Comparison of ENCODE assay signal across 27 mouse cellular contexts in the genomic region with DNA sequence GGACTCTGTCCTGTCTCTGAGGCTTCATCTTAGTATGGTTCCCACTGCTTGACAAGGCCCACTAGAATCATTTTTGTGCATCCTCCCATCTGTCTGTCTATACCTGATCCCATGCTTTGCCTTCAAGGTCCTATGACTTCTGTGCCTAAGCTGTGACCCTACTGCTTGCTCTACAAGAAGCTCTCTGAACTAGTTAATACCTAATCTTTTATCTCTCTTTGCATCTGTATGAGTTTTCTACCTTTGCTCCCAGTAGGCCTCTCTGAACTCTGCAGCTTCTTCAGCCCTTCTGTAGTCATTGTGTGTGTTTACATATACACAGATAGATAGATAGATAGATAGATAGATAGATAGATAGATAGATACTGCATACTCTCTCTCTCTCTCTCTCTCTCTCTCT.
DNase-seq lines count a peak whose midpoint lies in the region; ATAC-seq and TF ChIP-seq lines count a peak whose summit lies in the region.
"Had no signal": no experiment of that assay in that cellular context is flagged by ENCODE, and none has a peak within 500 bp of the region (broad histone marks: within the 10 kb centered on the region; RNA-seq: fewer than 3 reads in every experiment).

No protein-coding gene starts in this region.

- peak; percentile 12 for DNase-seq in liver, adult 2 months (ENCODE audit: extremely low read depth, low read depth, low spot score)
- DNase-seq in liver, embryonic 11.5 days (ENCODE audit: low spot score), result no peak
- no peak for DNase-seq in gastrocnemius, postnatal 25 days
- no peak for DNase-seq in right cerebral cortex, postnatal 25 days
- DNase-seq in hindbrain, postnatal 0 days (ENCODE audit: low spot score), result no peak
- DNase-seq: adrenal gland, postnatal 10 days; adrenal gland, postnatal 36 days; B cell, adult 2 months; cerebellum, adult 2 months; cerebellum, adult 9-11 months; cerebellum, postnatal 25 days; forebrain, postnatal 0 days; gastrocnemius, adult 2 months; gastrocnemius, postnatal 14 days; heart, adult 2 months; heart, postnatal 14 days had no signal

- no peak overlapping the region for H3K4me2 ChIP-seq in liver, embryonic 11.5 days
- H3K4me2 ChIP-seq in intestine, embryonic 16.5 days (ENCODE audit: low read depth, low read length), result no peak overlapping the region
- no peak overlapping the region for H3K4me2 ChIP-seq in liver, embryonic 16.5 days (ENCODE audit: low read depth, low read length)
- H3K4me2 ChIP-seq in hindbrain, postnatal 0 days (ENCODE audit: low read depth, low read length), result no peak overlapping the region
- H3K4me2 ChIP-seq: embryonic facial prominence, embryonic 12.5 days; embryonic facial prominence, embryonic 15.5 days; heart, embryonic 13.5 days; hindbrain, embryonic 14.5 days had no signal

- no peak overlapping the region for H3K27ac ChIP-seq in liver, adult 2 months (replicated peaks; ENCODE audit: insufficient read depth, low read depth, low read length)
- no peak overlapping the region for H3K27ac ChIP-seq in liver, embryonic 11.5 days (ENCODE audit: low read depth, low read length)
- no peak overlapping the region; the same call in 1 of the 2 replicates for H3K27ac ChIP-seq in intestine, embryonic 16.5 days (ENCODE audit: low read length)
- H3K27ac ChIP-seq in liver, embryonic 16.5 days (ENCODE audit: low read length), result 0 out of 2 replicates have a peak overlapping the region, but pooled peaks have one; percentile 37
- no peak overlapping the region for H3K27ac ChIP-seq in hindbrain, postnatal 0 days
- H3K27ac ChIP-seq: embryonic facial prominence, embryonic 12.5 days; embryonic facial prominence, embryonic 15.5 days; gastrocnemius, adult 2 months; heart, adult 2 months; heart, embryonic 10.5 days; heart, embryonic 13.5 days; hindbrain, embryonic 14.5 days had no signal

- TF ChIP-seq CTCF in liver, adult 2 months (IDR thresholded peaks at IDR 0.05; ENCODE audit: low read depth, low read length), result no peak
- TF ChIP-seq CTCF in hindbrain, postnatal 0 days (IDR thresholded peaks at IDR 0.05; ENCODE audit: low read depth), result no peak

- ATAC-seq in liver, embryonic 11.5 days (replicated peaks; ENCODE audit: low FRiP score), result no peak
- peak; percentile 62 for ATAC-seq in intestine, embryonic 16.5 days
- peak; percentile 68 for ATAC-seq in liver, embryonic 16.5 days (ENCODE audit: low read depth)
- ATAC-seq in hindbrain, postnatal 0 days, result no peak
- ATAC-seq: forebrain, embryonic 14.5 days; forebrain, postnatal 0 days; Patski had no signal

- TF ChIP-seq POLR2A in liver, adult 2 months (IDR thresholded peaks at IDR 0.05; ENCODE audit: extremely low read depth, insufficient read depth, low read length), result no peak

- H3K9ac ChIP-seq in liver, adult 2 months (ENCODE audit: low read depth, low read length), result no peak overlapping the region
- H3K9ac ChIP-seq in liver, embryonic 11.5 days (ENCODE audit: low read depth, low read length), result no peak overlapping the region
- no peak overlapping the region for H3K9ac ChIP-seq in intestine, embryonic 16.5 days (ENCODE audit: low read depth, low read length)
- no peak overlapping the region for H3K9ac ChIP-seq in liver, embryonic 16.5 days (ENCODE audit: low read depth, low read length)
- no peak overlapping the region for H3K9ac ChIP-seq in hindbrain, postnatal 0 days (replicated peaks; ENCODE audit: low read length)
- H3K9ac ChIP-seq: embryonic facial prominence, embryonic 12.5 days; embryonic facial prominence, embryonic 15.5 days; forebrain, postnatal 0 days; heart, embryonic 13.5 days; hindbrain, embryonic 14.5 days had no signal

- no peaks in the 10 kb centered on the region for H3K9me3 ChIP-seq in liver, embryonic 11.5 days (ENCODE audit: control insufficient read depth, low read length)
- H3K9me3 ChIP-seq in intestine, embryonic 16.5 days (ENCODE audit: control insufficient read depth, low read length), result no peaks in the 10 kb centered on the region
- H3K9me3 ChIP-seq in liver, embryonic 16.5 days (replicated peaks; ENCODE audit: control insufficient read depth, low read length), result no peaks in the 10 kb centered on the region
- no peaks in the 10 kb centered on the region for H3K9me3 ChIP-seq in hindbrain, postnatal 0 days (ENCODE audit: low read length)
- H3K9me3 ChIP-seq: embryonic facial prominence, embryonic 12.5 days; embryonic facial prominence, embryonic 15.5 days; G1E; heart, embryonic 10.5 days; heart, embryonic 13.5 days had no signal

- H3K4me3 ChIP-seq in liver, adult 2 months (ENCODE audit: insufficient read depth, low read depth, low read length), result no peak overlapping the region
- H3K4me3 ChIP-seq in liver, embryonic 11.5 days (ENCODE audit: low read depth, low read length), result no peak overlapping the region
- H3K4me3 ChIP-seq in intestine, embryonic 16.5 days (ENCODE audit: low read length), result no peak overlapping the region
- H3K4me3 ChIP-seq in liver, embryonic 16.5 days (ENCODE audit: low read depth, low read length), result no peak overlapping the region
- no peak overlapping the region for H3K4me3 ChIP-seq in hindbrain, postnatal 0 days (ENCODE audit: low read length)
- H3K4me3 ChIP-seq: embryonic facial prominence, embryonic 12.5 days; embryonic facial prominence, embryonic 15.5 days; gastrocnemius, adult 2 months; heart, adult 2 months; heart, embryonic 10.5 days; heart, embryonic 13.5 days had no signal

- H3K36me3 ChIP-seq in liver, adult 2 months (ENCODE audit: control insufficient read depth, insufficient read depth, low read length), result no peaks in the 10 kb centered on the region
- H3K36me3 ChIP-seq in liver, embryonic 11.5 days (ENCODE audit: control insufficient read depth, insufficient read depth, low read length), result no peaks in the 10 kb centered on the region
- H3K36me3 ChIP-seq in intestine, embryonic 16.5 days (ENCODE audit: control insufficient read depth, insufficient read depth, low read length), result no peaks in the 10 kb centered on the region
- no peaks in the 10 kb centered on the region for H3K36me3 ChIP-seq in liver, embryonic 16.5 days (ENCODE audit: control insufficient read depth, insufficient read depth)
- no peaks in the 10 kb centered on the region for H3K36me3 ChIP-seq in hindbrain, postnatal 0 days (ENCODE audit: insufficient read depth, low read length)
- H3K36me3 ChIP-seq: embryonic facial prominence, embryonic 12.5 days; embryonic facial prominence, embryonic 15.5 days; G1E; heart, embryonic 10.5 days; heart, embryonic 13.5 days had no signal

- no peaks in the 10 kb centered on the region for H3K79me2 ChIP-seq in liver, adult 2 months (ENCODE audit: control insufficient read depth, insufficient read depth, low read length)

- peaks cover 4% of the 10 kb centered on the region; the same call in 1 of the 2 replicates for H3K4me1 ChIP-seq in liver, adult 2 months (ENCODE audit: control insufficient read depth, insufficient read depth, low read length)
- H3K4me1 ChIP-seq in liver, embryonic 11.5 days (replicated peaks; ENCODE audit: control insufficient read depth, insufficient read depth, low read length), result no peaks in the 10 kb centered on the region
- peaks cover 8% of the 10 kb centered on the region; the same call in 1 of the 2 replicates for H3K4me1 ChIP-seq in intestine, embryonic 16.5 days (ENCODE audit: control insufficient read depth, insufficient read depth, low read length)
- peaks cover 2% of the 10 kb centered on the region; the same call in 1 of the 2 replicates for H3K4me1 ChIP-seq in liver, embryonic 16.5 days (ENCODE audit: control insufficient read depth, low read depth, low read length)
- peaks cover 3% of the 10 kb centered on the region for H3K4me1 ChIP-seq in hindbrain, postnatal 0 days (ENCODE audit: insufficient read depth, low read length)
- H3K4me1 ChIP-seq: embryonic facial prominence, embryonic 12.5 days had no signal

- no peaks in the 10 kb centered on the region for H3K27me3 ChIP-seq in liver, adult 2 months (ENCODE audit: control insufficient read depth, insufficient read depth, low read length)
- no peaks in the 10 kb centered on the region for H3K27me3 ChIP-seq in liver, embryonic 11.5 days (replicated peaks; ENCODE audit: control insufficient read depth, insufficient read depth, low read length)
- no peaks in the 10 kb centered on the region for H3K27me3 ChIP-seq in intestine, embryonic 16.5 days (replicated peaks; ENCODE audit: control insufficient read depth, insufficient read depth, low read length)
- no peaks in the 10 kb centered on the region for H3K27me3 ChIP-seq in liver, embryonic 16.5 days (ENCODE audit: control insufficient read depth, insufficient read depth, low read depth, low read length)
- H3K27me3 ChIP-seq in hindbrain, postnatal 0 days (ENCODE audit: insufficient read depth, low read length), result no peaks in the 10 kb centered on the region
- H3K27me3 ChIP-seq: CH12.LX; embryonic facial prominence, embryonic 12.5 days; embryonic facial prominence, embryonic 15.5 days; heart, embryonic 13.5 days; Patski had no signal

Comparison
In these comparisons a context has a peak if more than half of its experiments do, and no peak if none do; other contexts are left out.
1. ATAC-seq: peak in intestine, embryonic 16.5 days (single experiment) and liver, embryonic 16.5 days (single experiment); none in liver, embryonic 11.5 days (single experiment) and hindbrain, postnatal 0 days (single experiment).